Mouse (Mus musculus) macrophage (primary cell): Measurements from ENCODE around the gene Slc35c1. TPM values are rescaled to one million over a fixed set of nuclear protein-coding genes. Genes with fewer than 3 reads are reported as not detected.
A peak's percentile ranks its signal among the peaks of the same experiment; 100 is the strongest.

ENCODE experiments used
- H3K27ac ChIP-seq: fragments of 350-480 bp; formaldehyde crosslinking; 2 replicates; pipeline ENCODE4 v1.9.0; 2021
- H3K36me3 ChIP-seq: fragments of 350-480 bp; formaldehyde crosslinking; 2 replicates; pipeline ENCODE4 v1.9.0; 2021; ENCODE audit errors: inconsistent target
- H3K4me3 ChIP-seq: fragments of 350-480 bp; formaldehyde crosslinking; 2 replicates; pipeline ENCODE4 v1.9.0; 2021; ENCODE audit errors: inconsistent target
- H3K79me2 ChIP-seq: fragments of 350-480 bp; formaldehyde crosslinking; 2 replicates; pipeline ENCODE4 v1.9.0; 2021; ENCODE audit errors: inconsistent target
- WGBS: methylation state at CpG from one replicate; pipeline ENCODE4 v1.1.7; 2026; ENCODE audit warnings: inconsistent platforms; ENCODE audit not compliant: missing documents; 5-methylcytosine and 5-hydroxymethylcytosine counted together
- polyA plus RNA-seq: library from polyadenylated mRNA; stranded (reverse); fragments of 250-400 nt; gene quantifications from 3 replicates; pipeline ENCODE4 v1.2.4, GENCODE M21; 2018; ENCODE audit warnings: inconsistent platforms
- total RNA-seq, 78 experiments: library from RNA; depleted of rRNA; stranded (reverse); fragments of 250-400 nt; gene quantifications; 1 replicate in 9 of 78; 2 replicates in 24 of 78; 3 replicates in 43 of 78; 4 replicates in 2 of 78; pipeline ENCODE4 v1.2.4; 2018; ENCODE audit warnings: inconsistent platforms in 56 of 78

Gene Slc35c1
- total RNA-seq (2018; cell fraction: chromatin; rRNA removed): 1 to 10 TPM in 23 of 26 experiments, under 1 TPM in 3; 0.76 to 7.5 (median 2.0) TPM
- 10 to 100 TPM in 24 of 26 experiments, 1 to 10 TPM in 2; 7.2 to 28.0 (median 20.0) TPM for total RNA-seq (2018; cell fraction: cytosol; rRNA removed)
- 10 to 100 TPM in 19 of 26 experiments, 1 to 10 TPM in 7; 3.1 to 30.6 (median 15.6) TPM for total RNA-seq (2018; cell fraction: nucleus; rRNA removed)
- polyA plus RNA-seq: 19.5 to 23.8 TPM (median 21.6 TPM) in 3 replicates

DNA sequence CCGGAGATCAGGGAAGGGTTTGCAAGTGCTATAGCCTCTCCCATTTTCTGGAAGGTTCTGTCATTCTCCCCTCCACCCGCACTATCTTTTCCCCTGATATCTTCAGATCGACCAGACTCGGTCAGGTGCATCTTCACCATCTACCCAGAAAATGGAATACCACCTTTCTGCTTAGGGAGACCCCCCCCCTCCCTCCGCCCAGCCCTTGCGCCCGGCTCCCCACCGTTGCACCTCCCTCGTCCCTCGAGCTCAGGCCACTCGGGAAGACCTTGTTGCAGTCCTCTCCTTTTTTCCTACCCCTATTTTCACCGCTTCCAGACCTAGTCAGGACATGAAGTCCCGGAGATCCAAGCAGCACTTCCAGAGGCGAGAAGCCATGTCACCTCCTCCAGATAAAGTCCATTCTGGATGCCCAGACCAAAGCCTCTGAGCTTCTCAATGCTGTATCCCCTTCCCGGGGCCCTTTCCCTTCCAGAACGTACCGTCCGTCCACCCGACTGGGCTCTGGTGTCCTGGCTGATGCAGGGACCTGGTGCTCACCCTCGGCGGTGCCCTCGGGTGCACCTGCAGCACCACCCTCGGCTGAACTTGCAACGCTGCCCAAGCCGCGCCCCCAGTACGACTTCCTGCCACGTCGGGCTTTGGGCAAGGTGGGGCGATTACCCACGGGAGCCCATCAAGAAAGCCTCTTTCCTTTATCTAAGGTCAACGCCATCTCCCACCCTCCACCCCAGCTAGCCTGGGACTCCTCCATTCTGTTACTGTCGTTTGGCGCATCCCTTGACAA lies at the start of gene Slc35c1:
TSS of gene Slc35c1 (minus strand) at position 618 of the 787 bp plus-strand sequence.
- peak within 1 kb of the TSS; percentile 87 for H3K27ac ChIP-seq
- H3K36me3 ChIP-seq: no peaks in the 10 kb centered on the region
- WGBS: 7% methylated on average over 30 of the region's 34 CpGs
- peaks cover 41% of the 10 kb centered on the region for H3K79me2 ChIP-seq
- peak within 1 kb of the TSS; percentile 77 for H3K4me3 ChIP-seq

GRCm38 (mm10) chr2:92505291-92505690 lies 45.0 kb upstream of the Slc35c1 start:
- no peak overlapping the region for H3K27ac ChIP-seq
- no peaks in the 10 kb centered on the region for H3K79me2 ChIP-seq
- no peak overlapping the region for H3K4me3 ChIP-seq
- WGBS: 87% methylated on average over 7 of the region's 7 CpGs
- no peaks in the 10 kb centered on the region for H3K36me3 ChIP-seq

GRCm38 (mm10) chr2:92503421-92503820 lies 43.1 kb upstream of the Slc35c1 start:
- WGBS: 86% methylated on average over 3 of the region's 3 CpGs

GRCm38 (mm10) chr2:92499701-92500322 lies 39.5 kb upstream of the Slc35c1 start:
- H3K27ac ChIP-seq: no peak overlapping the region
- H3K79me2 ChIP-seq: no peaks in the 10 kb centered on the region
- H3K4me3 ChIP-seq: no peak overlapping the region
- WGBS: 92% methylated on average over 3 of the region's 3 CpGs
- H3K36me3 ChIP-seq: no peaks in the 10 kb centered on the region

More at GRCm38 (mm10) chr2:92503421-92503820, 43.1 kb upstream of the Slc35c1 start:
- Histone ChIP-seq H3K4me3 (no peak overlapping the region), H3K27ac (no peak overlapping the region), H3K79me2 (no peaks in the 10 kb centered on the region), H3K36me3 (no peaks in the 10 kb centered on the region)

GRCm38 (mm10) chr2:92497112-92497511 lies 36.8 kb upstream of the Slc35c1 start:
- Histone ChIP-seq H3K27ac (no peak overlapping the region), H3K36me3 (no peaks in the 10 kb centered on the region), H3K4me3 (no peak overlapping the region), H3K79me2 (no peaks in the 10 kb centered on the region)
- 87% methylated on average over 5 of the region's 5 CpGs for WGBS

GRCm38 (mm10) chr2:92496681-92497080 lies 36.3 kb upstream of the Slc35c1 start:
- 84% methylated on average over 10 of the region's 10 CpGs for WGBS
- no peaks in the 10 kb centered on the region for H3K79me2 ChIP-seq
- no peak overlapping the region for H3K27ac ChIP-seq
- no peaks in the 10 kb centered on the region for H3K36me3 ChIP-seq
- H3K4me3 ChIP-seq: no peak overlapping the region

- WGBS: 100% methylated on average over 3 of the region's 3 CpGs
- Histone ChIP-seq H3K27ac (no peak overlapping the region), H3K36me3 (no peaks in the 10 kb centered on the region), H3K79me2 (no peaks in the 10 kb centered on the region), H3K4me3 (no peak overlapping the region)
Observed at GRCm38 (mm10) chr2:92494956-92495355, 34.6 kb upstream of the Slc35c1 start.

- no peaks in the 10 kb centered on the region for H3K79me2 ChIP-seq
- H3K4me3 ChIP-seq: no peak overlapping the region
- H3K36me3 ChIP-seq: no peaks in the 10 kb centered on the region
- 11% methylated on average over 8 of the region's 8 CpGs for WGBS
- H3K27ac ChIP-seq: no peak overlapping the region
Observed at GRCm38 (mm10) chr2:92494423-92494822, 34.1 kb upstream of the Slc35c1 start.

- H3K27ac ChIP-seq: no peak overlapping the region
- no peaks in the 10 kb centered on the region for H3K36me3 ChIP-seq
- no peak overlapping the region for H3K4me3 ChIP-seq
- WGBS: 80% methylated on average over 12 of the region's 15 CpGs
- no peaks in the 10 kb centered on the region for H3K79me2 ChIP-seq
Observed at GRCm38 (mm10) chr2:92493656-92494390, 33.5 kb upstream of the Slc35c1 start.

DNA sequence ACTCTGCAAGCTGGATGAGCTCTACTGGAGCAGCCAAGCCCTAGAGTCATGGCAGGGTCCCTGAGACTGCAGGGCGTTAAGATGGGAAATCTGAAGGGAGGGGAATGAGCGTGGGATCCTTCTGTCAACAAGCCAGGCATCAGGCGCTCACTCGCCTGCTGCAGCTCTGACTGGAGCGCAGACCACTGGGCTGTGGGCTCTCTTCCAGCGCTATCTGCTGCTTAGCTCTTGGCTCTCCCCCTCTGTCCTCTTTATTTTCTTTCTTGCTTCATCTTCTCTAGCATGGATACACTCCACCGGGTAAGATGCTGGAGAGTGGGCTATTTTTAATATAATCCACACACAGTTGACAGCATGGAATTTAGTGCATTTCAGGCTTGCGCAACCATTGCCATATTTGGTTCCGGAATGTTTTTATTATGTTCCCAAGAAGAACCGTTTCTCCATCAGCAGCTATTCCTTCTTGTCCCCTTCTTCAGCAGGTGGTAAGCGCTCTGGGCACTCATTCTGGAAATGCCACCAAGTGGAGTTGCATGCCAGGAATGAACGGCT lies 31.7 kb upstream of the Slc35c1 start:
- Histone ChIP-seq H3K27ac (no peak overlapping the region), H3K4me3 (no peak overlapping the region), H3K36me3 (no peaks in the 10 kb centered on the region), H3K79me2 (no peaks in the 10 kb centered on the region)
- 84% methylated on average over 12 of the region's 12 CpGs for WGBS

- H3K27ac ChIP-seq: no peak overlapping the region
- WGBS: 95% methylated on average over 10 of the region's 10 CpGs
- H3K4me3 ChIP-seq: no peak overlapping the region
- H3K79me2 ChIP-seq: no peaks in the 10 kb centered on the region
- no peaks in the 10 kb centered on the region for H3K36me3 ChIP-seq
Observed at GRCm38 (mm10) chr2:92490541-92490940, 30.2 kb upstream of the Slc35c1 start.

GRCm38 (mm10) chr2:92487791-92488190 lies 27.5 kb upstream of the Slc35c1 start:
- Histone ChIP-seq H3K4me3 (no peak overlapping the region), H3K36me3 (no peaks in the 10 kb centered on the region), H3K79me2 (no peaks in the 10 kb centered on the region), H3K27ac (no peak overlapping the region)
- WGBS: 94% methylated on average over 8 of the region's 8 CpGs

- Histone ChIP-seq H3K27ac (no peak overlapping the region), H3K36me3 (no peaks in the 10 kb centered on the region), H3K79me2 (no peaks in the 10 kb centered on the region), H3K4me3 (no peak overlapping the region)
- WGBS: 59% methylated on average over 2 of the region's 2 CpGs
Observed at GRCm38 (mm10) chr2:92486911-92487310, 26.6 kb upstream of the Slc35c1 start.

GRCm38 (mm10) chr2:92486403-92486802 lies 26.1 kb upstream of the Slc35c1 start:
- no peaks in the 10 kb centered on the region for H3K79me2 ChIP-seq
- no peak overlapping the region for H3K4me3 ChIP-seq
- WGBS: 5% methylated on average over 11 of the region's 11 CpGs
- no peaks in the 10 kb centered on the region for H3K36me3 ChIP-seq
- H3K27ac ChIP-seq: no peak overlapping the region
